Mouse (Mus musculus) heart, embryonic 15.5 days (tissue): Measurements from ENCODE around the gene Cbr2. TPM values are rescaled to one million over a fixed set of nuclear protein-coding genes. Genes with fewer than 3 reads are reported as not detected.

ENCODE experiments used
- ATAC-seq: fragments of 200-750 bp; cut with Nextera tagmentation; replicated peaks from 2 replicates; pipeline ENCODE4 v1.8.0; 2017; ENCODE audit warnings: low read depth, moderate TSS enrichment; ENCODE audit not compliant: insufficient number of reproducible peaks, insufficient read depth, low FRiP score
- H3K27ac ChIP-seq: fragments of 300-500 bp; sonication (generic); 2 replicates; pipeline ENCODE4 v1.5.1; 2015; ENCODE audit warnings: mild to moderate bottlenecking, inconsistent platforms
- H3K27me3 ChIP-seq: fragments of 300-500 bp; sonication (generic); 2 replicates; pipeline ENCODE4 v1.6.1; 2015; ENCODE audit warnings: inconsistent platforms
- H3K36me3 ChIP-seq: fragments of 300-500 bp; sonication (generic); 2 replicates; pipeline ENCODE4 v1.6.1; 2015; ENCODE audit warnings: mild to moderate bottlenecking, inconsistent platforms
- H3K4me1 ChIP-seq: fragments of 300-500 bp; sonication (generic); replicated peaks from 2 replicates; pipeline ENCODE4 v1.6.1; 2015; ENCODE audit warnings: inconsistent platforms
- H3K4me2 ChIP-seq: fragments of 300-500 bp; sonication (generic); 2 replicates; pipeline ENCODE4 v1.6.1; 2015; ENCODE audit warnings: inconsistent platforms, mild to moderate bottlenecking, moderate library complexity
- H3K4me3 ChIP-seq: fragments of 300-500 bp; sonication (generic); 2 replicates; pipeline ENCODE4 v1.5.1; 2015; ENCODE audit warnings: mild to moderate bottlenecking, inconsistent platforms
- H3K9ac ChIP-seq: fragments of 300-500 bp; sonication (generic); 2 replicates; pipeline ENCODE4 v1.6.1; 2015; ENCODE audit warnings: mild to moderate bottlenecking, inconsistent platforms
- H3K9me3 ChIP-seq: fragments of 300-500 bp; sonication (generic); replicated peaks from 2 replicates; pipeline ENCODE4 v1.6.1; 2016; ENCODE audit warnings: inconsistent platforms
- WGBS: fragments of 180-500 bp; shearing (Covaris S2); methylation state at CpG from one replicate; pipeline ENCODE4 v1.1.7; 2015; ENCODE audit warnings: mixed read lengths; 5-methylcytosine and 5-hydroxymethylcytosine counted together
- polyA plus RNA-seq: library from polyadenylated mRNA; unstranded; fragments of >200 nt; fragmentation: Nextera tagmentation; extraction: Ambion mirVana; gene quantifications from 2 replicates; pipeline ENCODE4 v1.2.1, GENCODE M21; 2015

The Cbr2 gene
- polyA plus RNA-seq, 1 experiment from 2014 or later = 11.4 TPM

- peaks cover 22% of the 10 kb centered on the region; the same call in 1 of the 2 replicates for H3K36me3 ChIP-seq
- no peak within 1 kb of the TSS for H3K27ac ChIP-seq
- peaks cover 48% of the 10 kb centered on the region for H3K27me3 ChIP-seq
- peak within 1 kb of the TSS; percentile 64 for H3K4me3 ChIP-seq
- H3K9ac ChIP-seq = peak within 1 kb of the TSS; percentile 67
- H3K4me2 ChIP-seq = peak within 1 kb of the TSS; percentile 99
- peak; percentile 76 for ATAC-seq
- under 1% methylated on average over 90 of the region's 90 CpGs for WGBS
- H3K9me3 ChIP-seq = no peaks in the 10 kb centered on the region
- peaks cover 21% of the 10 kb centered on the region for H3K4me1 ChIP-seq
Observed at GRCm38 (mm10) chr11:120721124-120722066, 10.5 kb downstream of the Cbr2 start, which contains the start of gene Rac3. Rac3 (plus strand) TSS chr11:120721470.

- Histone ChIP-seq H3K27me3 (peaks cover 38% of the 10 kb centered on the region), H3K4me3 (peak overlapping the region; percentile 64), H3K9ac (peak overlapping the region; percentile 67; the same call in 1 of the 2 replicates), H3K36me3 (peaks cover 22% of the 10 kb centered on the region; the same call in 1 of the 2 replicates), H3K4me2 (peak overlapping the region; percentile 99), H3K27ac (no peak overlapping the region), H3K4me1 (peaks cover 18% of the 10 kb centered on the region), H3K9me3 (no peaks in the 10 kb centered on the region)
- 14% methylated on average over 17 of the region's 17 CpGs for WGBS
- peak; percentile 20; the same call in 1 of the 2 replicates for ATAC-seq
Observed at GRCm38 (mm10) chr11:120720450-120720849, 11.5 kb downstream of the Cbr2 start.

GRCm38 (mm10) chr11:120719841-120720376, 12.0 kb downstream of the Cbr2 start:
- no peak for ATAC-seq
- Histone ChIP-seq H3K27me3 (peaks cover 33% of the 10 kb centered on the region), H3K9ac (no peak overlapping the region), H3K27ac (no peak overlapping the region), H3K4me2 (no peak overlapping the region), H3K36me3 (peaks cover 22% of the 10 kb centered on the region; the same call in 1 of the 2 replicates), H3K4me1 (peaks cover 21% of the 10 kb centered on the region), H3K9me3 (no peaks in the 10 kb centered on the region), H3K4me3 (no peak overlapping the region)
- 87% methylated on average over 13 of the region's 13 CpGs for WGBS

- no peak overlapping the region for H3K27ac ChIP-seq
- H3K4me1 ChIP-seq = peaks cover 28% of the 10 kb centered on the region
- no peaks in the 10 kb centered on the region for H3K9me3 ChIP-seq
- no peak overlapping the region for H3K9ac ChIP-seq
- H3K4me2 ChIP-seq = no peak overlapping the region
- 94% methylated on average over 9 of the region's 9 CpGs for WGBS
- no peak overlapping the region for H3K4me3 ChIP-seq
- H3K27me3 ChIP-seq = peaks cover 30% of the 10 kb centered on the region
- ATAC-seq = no peak
- peaks cover 22% of the 10 kb centered on the region; the same call in 1 of the 2 replicates for H3K36me3 ChIP-seq
Observed at GRCm38 (mm10) chr11:120719242-120719641, 12.7 kb downstream of the Cbr2 start.

GRCm38 (mm10) chr11:120715131-120715530, 16.8 kb downstream of the Cbr2 start:
- Histone ChIP-seq H3K27me3 (0 out of 2 replicates have a peak, but pooled peaks cover 6% of the 10 kb centered on the region), H3K27ac (no peak overlapping the region), H3K36me3 (peaks cover 24% of the 10 kb centered on the region; the same call in 1 of the 2 replicates), H3K4me3 (0 out of 2 replicates have a peak overlapping the region, but pooled peaks have one; percentile 72), H3K4me2 (no peak overlapping the region), H3K9ac (0 out of 2 replicates have a peak overlapping the region, but pooled peaks have one; percentile 22), H3K4me1 (peaks cover 22% of the 10 kb centered on the region), H3K9me3 (no peaks in the 10 kb centered on the region)
- 84% methylated on average over 9 of the region's 9 CpGs for WGBS
- no peak for ATAC-seq

- Histone ChIP-seq H3K27me3 (0 out of 2 replicates have a peak, but pooled peaks cover under 1% of the 10 kb centered on the region), H3K36me3 (peaks cover 18% of the 10 kb centered on the region; the same call in 1 of the 2 replicates), H3K4me3 (peak overlapping the region; percentile 72), H3K9ac (peak overlapping the region; percentile 65), H3K9me3 (no peaks in the 10 kb centered on the region), H3K27ac (0 out of 2 replicates have a peak overlapping the region, but pooled peaks have one; percentile 43), H3K4me2 (peak overlapping the region; percentile 98), H3K4me1 (peaks cover 22% of the 10 kb centered on the region)
- no peak for ATAC-seq
- WGBS = 43% methylated on average over 10 of the region's 10 CpGs
Observed at GRCm38 (mm10) chr11:120714546-120714945, 17.4 kb downstream of the Cbr2 start.

GRCm38 (mm10) chr11:120713580-120714518, 18.1 kb downstream of the Cbr2 start, which contains the start of the genes Cenpx and Lrrc45:
Cenpx (minus strand) TSS chr11:120713738.
Lrrc45 (plus strand) TSS chr11:120713925.
- peak; percentile 96 for ATAC-seq
- H3K4me3 ChIP-seq = peak within 1 kb of the TSS; percentile 72
- H3K27me3 ChIP-seq = no peaks in the 10 kb centered on the region
- no peaks in the 10 kb centered on the region for H3K9me3 ChIP-seq
- WGBS = 3% methylated on average over 53 of the region's 53 CpGs
- peaks cover 22% of the 10 kb centered on the region for H3K4me1 ChIP-seq
- peaks cover 11% of the 10 kb centered on the region; the same call in 1 of the 2 replicates for H3K36me3 ChIP-seq
- peak within 1 kb of the TSS; percentile 85 for H3K27ac ChIP-seq
- H3K4me2 ChIP-seq = peak within 1 kb of the TSS; percentile 98
- H3K9ac ChIP-seq = peak within 1 kb of the TSS; percentile 72

GRCm38 (mm10) chr11:120712771-120713568, 18.9 kb downstream of the Cbr2 start:
- Histone ChIP-seq H3K27me3 (no peaks in the 10 kb centered on the region), H3K27ac (peak overlapping the region; percentile 85), H3K9me3 (no peaks in the 10 kb centered on the region), H3K9ac (peak overlapping the region; percentile 72), H3K4me3 (peak overlapping the region; percentile 72), H3K4me2 (peak overlapping the region; percentile 98), H3K4me1 (peaks cover 22% of the 10 kb centered on the region), H3K36me3 (peaks cover 3% of the 10 kb centered on the region; the same call in 1 of the 2 replicates)
- under 1% methylated on average over 38 of the region's 38 CpGs for WGBS
- ATAC-seq = peak; percentile 25

- 58% methylated on average over 8 of the region's 8 CpGs for WGBS
- Histone ChIP-seq H3K4me3 (0 out of 2 replicates have a peak overlapping the region, but pooled peaks have one; percentile 72), H3K9me3 (no peaks in the 10 kb centered on the region), H3K4me2 (peak overlapping the region; percentile 98), H3K27me3 (no peaks in the 10 kb centered on the region), H3K36me3 (peaks cover 3% of the 10 kb centered on the region; the same call in 1 of the 2 replicates), H3K9ac (no peak overlapping the region), H3K4me1 (peaks cover 28% of the 10 kb centered on the region), H3K27ac (no peak overlapping the region)
- no peak for ATAC-seq
Observed at GRCm38 (mm10) chr11:120711980-120712604, 19.8 kb downstream of the Cbr2 start.
